Mouse (Mus musculus) hindbrain, embryonic 14.5 days (tissue): ENCODE data around the gene Ctf1. TPM values are rescaled to one million over a fixed set of nuclear protein-coding genes. Genes with fewer than 3 reads are reported as not detected.
"Not testable (repeated sequence)": the region's sequence is repeated elsewhere in the genome, so short reads cannot be mapped to it uniquely, and the experiment has no call there.

ENCODE experiments used
- ATAC-seq: fragments of 200-750 bp; cut with Nextera tagmentation; 2 replicates; pipeline ENCODE4 v1.8.0; 2017; ENCODE audit warnings: moderate number of reproducible peaks, mild to moderate bottlenecking, moderate TSS enrichment, moderate library complexity; ENCODE audit not compliant: low FRiP score
- DNase-seq: peaks from one replicate; pipeline ENCODE4 v3.0.0-alpha.2; 2015; ENCODE audit warnings: low spot score
- H3K27ac ChIP-seq: fragments of 300-500 bp; sonication (generic); 2 replicates; pipeline ENCODE4 v1.5.1; 2014; ENCODE audit warnings: mild to moderate bottlenecking, moderate library complexity
- H3K27me3 ChIP-seq: fragments of 300-500 bp; sonication (generic); 2 replicates; pipeline ENCODE4 v1.6.1; 2014; ENCODE audit warnings: mild to moderate bottlenecking, low read length, mixed read lengths; ENCODE audit not compliant: control insufficient read depth, insufficient read depth
- H3K36me3 ChIP-seq: fragments of 300-500 bp; sonication (generic); replicated peaks from 2 replicates; pipeline ENCODE4 v1.6.1; 2014; ENCODE audit not compliant: control insufficient read depth, insufficient read depth
- H3K4me1 ChIP-seq: fragments of 300-500 bp; sonication (generic); replicated peaks from 2 replicates; pipeline ENCODE4 v1.6.1; 2014; ENCODE audit warnings: antibody characterized with exemption, low read length, mixed read lengths; ENCODE audit not compliant: control insufficient read depth, insufficient read depth
- H3K4me2 ChIP-seq: fragments of 300-500 bp; sonication (generic); replicated peaks from 2 replicates; pipeline ENCODE4 v1.6.1; 2014; ENCODE audit warnings: mild to moderate bottlenecking, moderate library complexity
- H3K4me3 ChIP-seq: fragments of 300-500 bp; sonication (generic); replicated peaks from 2 replicates; pipeline ENCODE4 v1.5.1; 2014; ENCODE audit warnings: mild to moderate bottlenecking, low read length
- H3K9ac ChIP-seq: fragments of 300-500 bp; sonication (generic); 2 replicates; pipeline ENCODE4 v1.6.1; 2014
- H3K9me3 ChIP-seq: fragments of 300-500 bp; sonication (generic); 2 replicates; pipeline ENCODE4 v1.6.1; 2016; ENCODE audit warnings: low read length; ENCODE audit not compliant: control insufficient read depth
- WGBS: fragments of 180-500 bp; shearing (Covaris S2); extraction: QIAGEN DNeasy Blood & Tissue Kit; methylation state at CpG from one replicate; pipeline ENCODE4 v1.1.7; 2014; 5-methylcytosine and 5-hydroxymethylcytosine counted together
- polyA plus RNA-seq: library from polyadenylated mRNA; unstranded; fragments of >200 nt; fragmentation: Nextera tagmentation; extraction: Ambion mirVana; gene quantifications from 2 replicates; pipeline ENCODE4 v1.2.1, GENCODE M21; 2014

Gene Ctf1
- polyA plus RNA-seq, 1 experiment from 2014 or later, result 4.2 TPM

DNA sequence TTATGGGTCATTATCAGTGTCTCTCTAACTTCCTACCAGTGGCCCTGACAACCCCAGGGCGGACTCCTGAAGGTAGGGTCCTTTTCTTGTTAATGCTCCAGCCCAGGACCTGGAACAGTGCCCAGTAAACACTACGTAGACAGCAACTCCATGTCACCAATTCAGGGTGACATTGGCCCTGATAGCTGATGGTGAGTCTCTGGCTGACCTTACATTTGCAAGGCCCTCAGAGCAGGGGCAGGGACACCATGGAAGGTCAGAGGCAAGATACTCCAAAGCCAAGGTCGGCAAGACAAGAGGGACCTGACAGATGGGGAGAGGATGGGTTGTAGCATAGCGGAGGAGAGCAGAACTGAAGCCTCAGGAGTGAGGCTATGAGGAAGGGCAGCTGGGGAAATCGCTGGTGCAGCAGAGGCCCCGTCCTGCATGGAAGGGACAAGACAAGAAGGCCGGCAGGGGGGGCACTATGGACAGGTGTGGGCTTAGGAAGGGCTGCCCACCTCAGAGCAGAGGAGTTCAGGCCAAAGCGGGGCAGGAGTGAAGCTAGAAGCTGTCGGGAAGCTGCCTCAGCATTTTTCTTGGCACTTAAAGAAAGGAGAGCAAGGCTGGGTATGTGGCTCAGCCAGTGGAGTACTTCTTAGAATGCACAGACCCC, 22.8 kb upstream of the Ctf1 start:
- no peak overlapping the region for H3K4me3 ChIP-seq
- no peak for DNase-seq
- no peak for ATAC-seq
- 68% methylated on average over 9 of the region's 9 CpGs for WGBS
- H3K27ac ChIP-seq, result no peak overlapping the region
- H3K36me3 ChIP-seq, result peaks cover 2% of the 10 kb centered on the region; the same call in 1 of the 2 replicates
- peaks cover 8% of the 10 kb centered on the region; the same call in 1 of the 2 replicates for H3K4me1 ChIP-seq
- no peak overlapping the region for H3K4me2 ChIP-seq
- no peaks in the 10 kb centered on the region for H3K9me3 ChIP-seq
- H3K27me3 ChIP-seq, result no peaks in the 10 kb centered on the region
- H3K9ac ChIP-seq, result no peak overlapping the region

DNA sequence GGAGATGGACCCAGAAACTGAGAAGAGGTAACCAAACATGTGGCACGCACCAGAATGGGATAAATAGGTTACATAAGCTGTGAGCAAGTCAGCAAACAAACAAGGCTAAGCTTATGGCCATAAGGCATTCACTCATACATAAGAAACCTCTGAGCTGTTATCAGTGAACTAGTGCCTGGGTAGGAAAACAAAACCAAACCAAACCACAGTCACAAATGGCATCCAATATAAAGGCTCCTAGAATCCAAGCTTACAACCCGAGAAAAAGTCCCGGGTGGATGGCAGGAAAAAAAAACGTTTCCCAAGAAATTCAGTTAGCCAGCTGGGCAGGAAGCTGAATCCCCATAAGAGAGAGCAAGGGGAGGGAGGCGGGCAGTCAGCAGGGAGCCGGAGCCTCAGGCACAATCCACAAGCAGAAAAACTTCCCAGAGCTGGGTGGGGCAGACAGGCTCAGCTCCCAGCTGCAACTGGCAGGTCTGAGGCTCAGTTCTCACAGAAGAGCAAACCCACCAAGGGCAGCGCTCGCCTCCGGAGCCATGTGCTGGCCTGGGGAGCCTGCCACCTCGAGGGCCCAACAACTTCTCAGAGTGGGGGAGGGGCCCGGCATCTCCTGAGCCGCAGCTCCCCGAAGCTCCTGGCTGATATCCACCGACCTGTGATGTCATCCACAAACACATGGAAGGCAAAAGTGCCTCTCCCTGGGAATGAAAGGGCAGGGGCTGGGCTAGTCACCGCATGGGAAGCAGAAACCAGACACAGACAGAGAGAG, 21.1 kb upstream of the Ctf1 start:
- Histone ChIP-seq H3K9me3 (no peaks in the 10 kb centered on the region), H3K4me3 (peak overlapping the region; percentile 13), H3K9ac (peak overlapping the region; percentile 42), H3K4me1 (peaks cover 8% of the 10 kb centered on the region; the same call in 1 of the 2 replicates), H3K36me3 (peaks cover 9% of the 10 kb centered on the region), H3K27me3 (no peaks in the 10 kb centered on the region), H3K27ac (peak overlapping the region; percentile 47), H3K4me2 (peak overlapping the region; percentile 40)
- ATAC-seq (no peak), DNase-seq (peak; percentile 49)
- WGBS, result 6% methylated on average over 15 of the region's 15 CpGs

DNA sequence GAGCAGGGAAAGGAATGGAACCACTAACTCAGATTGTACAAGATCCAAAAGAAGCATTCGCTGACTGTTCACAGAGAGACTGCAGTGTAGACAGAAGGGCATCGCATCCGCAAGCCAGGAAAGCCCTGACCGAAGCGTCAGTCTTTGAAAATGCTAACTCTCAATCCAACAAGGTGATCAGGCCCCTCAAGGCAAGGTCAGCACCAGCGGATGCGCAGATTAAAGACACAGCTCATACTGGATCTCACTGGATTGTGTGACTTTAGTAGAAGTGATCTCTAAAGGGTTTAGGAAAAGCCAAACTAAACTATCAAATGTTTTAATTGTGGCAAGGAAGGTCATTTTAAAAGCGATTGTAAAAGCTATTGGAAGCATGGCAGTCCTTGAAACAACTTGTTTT, 19.2 kb upstream of the Ctf1 start:
- Histone ChIP-seq H3K4me1 (peaks cover 8% of the 10 kb centered on the region; the same call in 1 of the 2 replicates), H3K27me3 (no peaks in the 10 kb centered on the region), H3K4me2 (no peak overlapping the region), H3K4me3 (no peak overlapping the region), H3K9ac (no peak overlapping the region), H3K27ac (no peak overlapping the region), H3K9me3 (no peaks in the 10 kb centered on the region), H3K36me3 (peaks cover 9% of the 10 kb centered on the region)
- WGBS, result 94% methylated on average over 8 of the region's 8 CpGs
- no peak for DNase-seq
- no peak for ATAC-seq

DNA sequence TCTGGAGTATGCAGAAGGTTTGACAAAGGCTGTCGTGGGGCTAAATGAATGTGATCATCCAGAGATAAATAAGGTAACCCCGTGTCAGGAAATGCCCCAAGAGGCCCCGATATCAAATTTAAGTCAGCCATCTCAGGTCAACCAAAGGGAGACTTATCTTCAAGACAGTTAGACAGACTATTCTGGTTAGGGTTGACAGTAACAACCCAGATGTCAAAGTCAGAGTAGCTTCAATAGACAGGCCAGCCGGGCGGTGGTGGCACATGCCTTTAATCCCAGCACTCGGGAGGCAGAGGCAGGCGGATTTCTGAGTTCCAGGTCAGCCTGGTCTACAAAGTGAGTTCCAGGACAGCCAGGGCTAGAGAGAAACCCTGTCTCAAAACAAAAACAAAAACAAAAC, 18.8 kb upstream of the Ctf1 start:
- DNase-seq, H3K4me2 ChIP-seq, H3K4me3 ChIP-seq, H3K9ac ChIP-seq, H3K27me3 ChIP-seq, H3K4me1 ChIP-seq, H3K27ac ChIP-seq, H3K9me3 ChIP-seq, ATAC-seq: not testable (repeated sequence)
- WGBS, result 96% methylated on average over 7 of the region's 7 CpGs
- H3K36me3 ChIP-seq, result peaks cover 13% of the 10 kb centered on the region

DNA sequence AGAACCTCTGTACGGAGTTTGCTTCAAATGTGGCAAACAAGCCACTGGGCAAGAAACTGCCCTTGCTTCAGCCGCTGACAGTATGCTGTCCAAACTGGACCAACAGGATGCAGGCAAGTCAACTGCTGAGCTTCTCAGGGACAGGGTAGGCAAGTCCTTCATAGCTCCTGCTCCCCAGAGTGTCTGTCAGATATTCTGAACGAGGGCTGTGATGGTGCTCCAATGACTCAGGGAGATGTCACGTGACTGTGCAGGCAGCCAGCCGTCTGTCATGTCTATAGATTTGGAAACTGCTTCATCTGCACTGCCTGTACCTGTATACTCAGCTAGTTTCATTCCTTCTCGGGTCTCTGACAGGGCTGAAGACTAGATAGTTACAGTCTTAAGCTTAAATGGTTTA, 13.6 kb upstream of the Ctf1 start:
- Histone ChIP-seq H3K4me1 (no peaks in the 10 kb centered on the region), H3K9me3 (no peaks in the 10 kb centered on the region), H3K36me3 (peaks cover 60% of the 10 kb centered on the region), H3K27ac (no peak overlapping the region), H3K27me3 (no peaks in the 10 kb centered on the region), H3K9ac (no peak overlapping the region), H3K4me3 (no peak overlapping the region), H3K4me2 (no peak overlapping the region)
- 81% methylated on average over 6 of the region's 6 CpGs for WGBS
- ATAC-seq, result no peak
- no peak for DNase-seq

DNA sequence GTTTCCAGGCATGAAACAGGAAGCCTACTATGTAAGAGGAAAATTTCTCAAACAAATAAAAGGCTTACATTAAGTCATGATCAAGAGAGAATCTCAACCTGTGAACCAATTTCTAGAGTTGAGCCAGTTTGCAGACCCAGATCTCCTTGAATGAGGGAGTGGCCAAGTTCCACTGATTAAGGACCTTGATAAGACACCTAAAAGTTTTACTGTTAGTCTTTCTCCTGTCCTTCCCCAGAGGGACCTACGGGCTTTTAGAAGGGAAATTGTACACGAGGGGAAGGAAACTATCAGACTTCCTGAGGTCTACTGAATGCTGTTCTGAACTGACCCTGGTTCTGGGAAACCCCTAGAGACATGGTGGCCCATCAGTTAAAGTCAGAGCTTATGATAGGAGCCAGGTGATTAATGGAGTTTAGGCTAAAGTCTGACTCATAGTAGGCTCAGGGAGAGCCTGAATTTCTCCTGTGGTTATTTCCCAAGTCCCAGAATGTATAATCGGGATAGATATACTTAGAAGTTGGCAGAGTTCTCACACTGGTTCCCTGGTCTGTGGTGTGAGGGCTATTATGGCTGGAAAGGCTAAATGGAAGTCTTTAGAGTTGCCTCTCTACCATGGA, 11.7 kb upstream of the Ctf1 start:
- ATAC-seq (no peak), DNase-seq (no peak)
- no peaks in the 10 kb centered on the region for H3K9me3 ChIP-seq
- no peak overlapping the region for H3K4me2 ChIP-seq
- H3K9ac ChIP-seq, result no peak overlapping the region
- peaks cover 68% of the 10 kb centered on the region for H3K36me3 ChIP-seq
- H3K4me1 ChIP-seq, result no peaks in the 10 kb centered on the region
- no peak overlapping the region for H3K27ac ChIP-seq
- H3K4me3 ChIP-seq, result no peak overlapping the region
- no peaks in the 10 kb centered on the region for H3K27me3 ChIP-seq
- 86% methylated on average over 3 of the region's 3 CpGs for WGBS

DNA sequence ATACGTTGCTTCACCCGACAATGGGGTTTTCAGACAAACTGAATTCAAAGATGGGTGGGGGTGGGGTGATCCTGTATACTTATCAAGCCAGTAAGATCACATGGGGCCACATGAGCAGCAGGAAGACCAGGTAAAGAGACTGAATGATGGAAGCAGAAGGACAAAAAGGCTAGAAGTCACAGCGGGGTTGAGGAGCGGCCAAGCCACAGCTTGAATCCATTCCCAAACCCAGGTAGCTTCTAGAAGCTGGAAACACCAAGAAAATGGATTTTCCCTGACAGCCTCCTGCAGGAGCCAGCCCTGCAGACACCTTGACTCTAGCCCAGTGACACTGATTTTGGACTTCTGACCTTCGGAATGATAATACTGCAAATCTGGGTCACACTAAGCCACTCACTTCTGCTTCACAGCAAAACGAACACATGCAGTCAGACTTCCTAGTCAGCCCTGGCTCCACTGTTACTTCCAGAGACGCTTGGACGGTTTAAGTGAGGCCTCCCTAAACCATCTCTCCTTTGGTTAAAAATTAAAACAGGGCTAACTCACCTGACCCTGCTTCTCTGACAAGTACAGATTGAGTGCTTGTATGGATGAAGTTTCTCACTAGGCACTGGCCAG, 8.9 kb upstream of the Ctf1 start:
- Histone ChIP-seq H3K4me3 (no peak overlapping the region), H3K27ac (no peak overlapping the region), H3K4me1 (peaks cover 11% of the 10 kb centered on the region), H3K36me3 (peaks cover 72% of the 10 kb centered on the region), H3K9ac (no peak overlapping the region), H3K4me2 (no peak overlapping the region), H3K9me3 (no peaks in the 10 kb centered on the region), H3K27me3 (no peaks in the 10 kb centered on the region)
- DNase-seq (no peak), ATAC-seq (no peak)
- WGBS, result 95% methylated on average over 8 of the region's 8 CpGs

DNA sequence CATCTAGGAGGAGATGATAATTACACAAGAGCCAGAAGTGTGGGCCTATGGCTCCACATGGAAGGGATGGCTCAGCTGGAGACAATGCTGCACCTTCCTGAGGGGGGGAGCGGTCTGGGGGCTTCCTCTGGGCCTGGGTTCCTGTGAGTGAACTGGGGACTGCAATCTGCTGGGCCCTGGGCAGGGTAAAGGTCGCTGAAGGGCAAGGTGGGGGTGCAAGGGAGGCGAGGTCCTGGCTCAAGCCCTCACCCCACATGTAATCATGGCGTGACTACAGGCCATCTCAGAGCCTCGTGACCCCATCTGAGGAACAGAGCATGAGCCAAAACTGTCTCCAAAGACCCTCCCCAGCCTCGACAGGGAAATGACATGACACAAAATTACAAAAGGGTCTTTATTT, 7.9 kb upstream of the Ctf1 start:
- Histone ChIP-seq H3K27ac (no peak overlapping the region), H3K9me3 (no peaks in the 10 kb centered on the region), H3K4me2 (no peak overlapping the region), H3K4me1 (peaks cover 15% of the 10 kb centered on the region), H3K9ac (no peak overlapping the region), H3K27me3 (no peaks in the 10 kb centered on the region), H3K4me3 (no peak overlapping the region), H3K36me3 (peaks cover 65% of the 10 kb centered on the region)
- no peak for ATAC-seq
- WGBS, result 83% methylated on average over 6 of the region's 6 CpGs
- no peak for DNase-seq

DNA sequence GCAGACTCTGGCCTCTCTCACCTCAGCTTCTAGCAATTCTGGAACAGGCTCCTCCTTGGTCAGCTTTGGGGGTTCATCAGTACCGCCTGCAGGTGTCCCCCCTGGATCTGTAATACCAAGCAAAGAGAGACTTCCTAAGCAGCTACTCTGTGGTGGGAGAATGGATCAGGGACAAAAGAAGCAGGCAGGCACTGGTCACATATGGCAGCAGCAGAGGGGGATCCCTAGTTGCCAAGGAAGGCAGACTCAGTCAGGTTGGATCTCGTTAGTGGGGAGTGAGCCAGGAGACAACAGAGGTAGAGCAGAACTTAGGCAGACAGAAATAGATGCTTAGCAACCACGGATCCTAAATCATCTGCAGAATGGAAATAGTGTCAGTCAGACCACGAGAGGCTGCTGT, 6.8 kb upstream of the Ctf1 start:
- peaks cover 54% of the 10 kb centered on the region for H3K36me3 ChIP-seq
- no peaks in the 10 kb centered on the region for H3K9me3 ChIP-seq
- peaks cover 15% of the 10 kb centered on the region for H3K4me1 ChIP-seq
- H3K4me2 ChIP-seq, result no peak overlapping the region
- no peak overlapping the region for H3K9ac ChIP-seq
- no peaks in the 10 kb centered on the region for H3K27me3 ChIP-seq
- H3K27ac ChIP-seq, result no peak overlapping the region
- no peak for ATAC-seq
- H3K4me3 ChIP-seq, result no peak overlapping the region
- DNase-seq, result no peak
- 79% methylated on average over 4 of the region's 4 CpGs for WGBS
